Mouse (Mus musculus): ENCODE measurements around the gene St3gal6. TPM values are rescaled to one million over a fixed set of nuclear protein-coding genes. Genes with fewer than 3 reads are reported as not detected.
A peak's percentile ranks its signal among the peaks of the same experiment; 100 is the strongest.

Gene St3gal6
- total and polyA plus RNA-seq, 3 experiments, result 167 to 420 (median 240) TPM

- TF ChIP-seq MXI1 (IDR thresholded peaks at IDR 0.05; ENCODE audit: low read depth, low read length) (no peak), SIN3A (IDR thresholded peaks at IDR 0.05; ENCODE audit: low read length) (0 out of 2 replicates have a peak, but pooled peaks have one; percentile 21), ZKSCAN1 (IDR thresholded peaks at IDR 0.05; ENCODE audit: borderline replicate concordance, low read depth, low read length) (no peak), MAZ (IDR thresholded peaks at IDR 0.05; ENCODE audit: low read depth, low read length) (no peak)
These were observed 6.9 kb downstream of the St3gal6 start (continued) for GRCm38 (mm10) chr16:58516960-58517798.

- no peak overlapping the region for H3K4me3 ChIP-seq (replicated peaks in 1 of 3; ENCODE audit: low read depth in 2 of 3, low read length in 2 of 3, poor library complexity in 1 of 3)
- no peak for TF ChIP-seq EP300 (IDR thresholded peaks at IDR 0.05; ENCODE audit: low read length)
- TF ChIP-seq UBTF (IDR thresholded peaks at IDR 0.05; ENCODE audit: low read depth, low read length), result no peak
- no peak for TF ChIP-seq POLR2AphosphoS2 (IDR thresholded peaks at IDR 0.05; ENCODE audit: low read depth, low read length)
- no peak for TF ChIP-seq SIN3A (IDR thresholded peaks at IDR 0.05; ENCODE audit: low read length)
- TF ChIP-seq ETS1 (conservative IDR thresholded peaks at IDR 0.05; ENCODE audit: low read depth, low read length), result no peak
- TF ChIP-seq NRF1 (IDR thresholded peaks at IDR 0.05; ENCODE audit: low read depth, low read length), result no peak
- TF ChIP-seq E2F4 (IDR thresholded peaks at IDR 0.05; ENCODE audit: insufficient replicate concordance, low read depth, low read length), result no peak
- TF ChIP-seq MAZ (IDR thresholded peaks at IDR 0.05; ENCODE audit: low read depth, low read length), result no peak
- TF ChIP-seq ZMIZ1 (IDR thresholded peaks at IDR 0.05; ENCODE audit: low read depth, low read length), result no peak
- no peak for TF ChIP-seq JUND (conservative IDR thresholded peaks at IDR 0.05; ENCODE audit: low read depth, low read length)
- no peak for TF ChIP-seq GABPA (IDR thresholded peaks at IDR 0.05; ENCODE audit: insufficient replicate concordance, low read depth, low read length)
- TF ChIP-seq TBP (conservative IDR thresholded peaks at IDR 0.05; ENCODE audit: low read depth, low read length), result no peak
- TF ChIP-seq CHD2 (IDR thresholded peaks at IDR 0.05; ENCODE audit: low read length), result no peak
- TF ChIP-seq SMC3 (IDR thresholded peaks at IDR 0.05; ENCODE audit: low read depth, low read length), result no peak
- TF ChIP-seq MAX (IDR thresholded peaks at IDR 0.05; ENCODE audit: low read length), result no peak
- TF ChIP-seq HCFC1 (IDR thresholded peaks at IDR 0.05; ENCODE audit: low read depth, low read length), result no peak
- no peaks in the 10 kb centered on the region for H3K27me3 ChIP-seq (replicated peaks)
- H3K4me1 ChIP-seq (ENCODE audit: control insufficient read depth in 1 of 2, insufficient read depth in 2 of 2), result peaks cover 4 to 58% of the 10 kb centered on the region in 2 experiments; a peak in 3 of 4 replicates
- peaks cover 90% of the 10 kb centered on the region for H3K79me2 ChIP-seq (replicated peaks; ENCODE audit: control insufficient read depth, extremely low read depth, insufficient read depth, poor library complexity, severe bottlenecking)
- dilution Hi-C loops (cut with MboI; ENCODE audit: extremely low pct_ligation_motif_present, extremely low pct_unique_long_range_greater_than_20kb, low sequenced_read_pairs) (no loop called here), in situ Hi-C loops (cut with MboI; ENCODE audit: low pct_ligation_motif_present, low pct_unique_long_range_greater_than_20kb, low sequenced_read_pairs) (loop anchor here (10.0 kb wide), 1 partner anchor 189 kb away; no protein-coding TSS in a partner anchor)
- peaks cover 0 to 28% of the 10 kb centered on the region in 2 experiments for H3K36me3 ChIP-seq (replicated peaks in 1 of 2; ENCODE audit: control insufficient read depth in 1 of 2, insufficient read depth in 1 of 2, low read length in 1 of 2)
- H3K4me2 ChIP-seq (ENCODE audit: insufficient read depth, low read depth, poor library complexity, severe bottlenecking), result peak overlapping the region; percentile 86
- DNase-seq (ENCODE audit: extremely low read depth), result no peak
- H3K27ac ChIP-seq (ENCODE audit: insufficient read depth, low read depth), result peak overlapping the region; percentile 64; the same call in 1 of the 2 replicates
- H3K9me3 ChIP-seq (replicated peaks; ENCODE audit: low read length), result no peaks in the 10 kb centered on the region
- H3K9ac ChIP-seq (ENCODE audit: insufficient read depth, low read depth), result peak overlapping the region; percentile 94
These were observed 7.9 kb downstream of the St3gal6 start for GRCm38 (mm10) chr16:58516161-58516560.

Measured in CH12.LX (cell line).